Mouse (Mus musculus): ENCODE data around the gene Gm20388. TPM values are rescaled to one million over a fixed set of nuclear protein-coding genes. Genes with fewer than 3 reads are reported as not detected.

Gm20388 gene
- polyA plus RNA-seq, 1 experiment from 2014 or later = 5.3 TPM

GRCm38 (mm10) chr8:122296173-122297001 lies 2385.7 kb downstream of the Gm20388 start:
- Histone ChIP-seq H3K9ac (ENCODE audit: low read depth, low read length) (peak overlapping the region; percentile 60), H3K4me2 (peak overlapping the region; percentile 61), H3K4me1 (replicated peaks; ENCODE audit: control insufficient read depth, insufficient read depth, low read length) (peaks cover 100% of the 10 kb centered on the region), H3K4me3 (ENCODE audit: low read depth, low read length) (peak overlapping the region; percentile 26), H3K36me3 (ENCODE audit: control insufficient read depth, insufficient read depth, low read length) (peaks cover 8% of the 10 kb centered on the region), H3K27ac (ENCODE audit: low read depth, low read length) (peak overlapping the region; percentile 99), H3K9me3 (ENCODE audit: control insufficient read depth, low read length) (no peaks in the 10 kb centered on the region), H3K27me3 (replicated peaks; ENCODE audit: control insufficient read depth, insufficient read depth, low read length) (no peaks in the 10 kb centered on the region)
- ATAC-seq (replicated peaks; ENCODE audit: low FRiP score) (peak; percentile 16), DNase-seq (ENCODE audit: low spot score) (no peak)
- WGBS = 8% methylated on average over 24 of the region's 24 CpGs

GRCm38 (mm10) chr8:122299581-122300254 lies 2389.1 kb downstream of the Gm20388 start:
- DNase-seq (ENCODE audit: low spot score) = no peak
- ATAC-seq (replicated peaks; ENCODE audit: low FRiP score) = no peak
- H3K9me3 ChIP-seq (ENCODE audit: control insufficient read depth, low read length) = no peaks in the 10 kb centered on the region
- peaks cover 11% of the 10 kb centered on the region for H3K36me3 ChIP-seq (ENCODE audit: control insufficient read depth, insufficient read depth, low read length)
- no peak overlapping the region; the same call in 1 of the 2 replicates for H3K4me3 ChIP-seq (ENCODE audit: low read depth, low read length)
- H3K27ac ChIP-seq (ENCODE audit: low read depth, low read length) = peak overlapping the region; percentile 99
- H3K4me2 ChIP-seq = peak overlapping the region; percentile 42
- H3K4me1 ChIP-seq (replicated peaks; ENCODE audit: control insufficient read depth, insufficient read depth, low read length) = peaks cover 100% of the 10 kb centered on the region
- H3K27me3 ChIP-seq (replicated peaks; ENCODE audit: control insufficient read depth, insufficient read depth, low read length) = no peaks in the 10 kb centered on the region
- H3K9ac ChIP-seq (ENCODE audit: low read depth, low read length) = peak overlapping the region; percentile 52
- WGBS = 46% methylated on average over 16 of the region's 16 CpGs

GRCm38 (mm10) chr8:122301081-122301480 lies 2390.4 kb downstream of the Gm20388 start:
- Histone ChIP-seq H3K9ac (ENCODE audit: low read depth, low read length) (peak overlapping the region; percentile 49), H3K9me3 (ENCODE audit: control insufficient read depth, low read length) (no peaks in the 10 kb centered on the region), H3K27me3 (replicated peaks; ENCODE audit: control insufficient read depth, insufficient read depth, low read length) (no peaks in the 10 kb centered on the region), H3K4me2 (peak overlapping the region; percentile 46), H3K4me3 (ENCODE audit: low read depth, low read length) (no peak overlapping the region), H3K36me3 (ENCODE audit: control insufficient read depth, insufficient read depth, low read length) (peaks cover 20% of the 10 kb centered on the region), H3K4me1 (replicated peaks; ENCODE audit: control insufficient read depth, insufficient read depth, low read length) (peaks cover 100% of the 10 kb centered on the region), H3K27ac (ENCODE audit: low read depth, low read length) (peak overlapping the region; percentile 99)
- no peak for ATAC-seq (replicated peaks; ENCODE audit: low FRiP score)
- DNase-seq (ENCODE audit: low spot score) = no peak
- WGBS = 75% methylated on average over 13 of the region's 13 CpGs

GRCm38 (mm10) chr8:122301866-122302265 lies 2391.2 kb downstream of the Gm20388 start:
- ATAC-seq (replicated peaks; ENCODE audit: low FRiP score) = peak; percentile 56
- Histone ChIP-seq H3K9me3 (ENCODE audit: control insufficient read depth, low read length) (no peaks in the 10 kb centered on the region), H3K36me3 (ENCODE audit: control insufficient read depth, insufficient read depth, low read length) (peaks cover 22% of the 10 kb centered on the region), H3K4me2 (peak overlapping the region; percentile 46), H3K27ac (ENCODE audit: low read depth, low read length) (peak overlapping the region; percentile 80), H3K4me3 (ENCODE audit: low read depth, low read length) (no peak overlapping the region), H3K4me1 (replicated peaks; ENCODE audit: control insufficient read depth, insufficient read depth, low read length) (peaks cover 100% of the 10 kb centered on the region), H3K9ac (ENCODE audit: low read depth, low read length) (peak overlapping the region; percentile 52), H3K27me3 (replicated peaks; ENCODE audit: control insufficient read depth, insufficient read depth, low read length) (no peaks in the 10 kb centered on the region)
- 37% methylated on average over 5 of the region's 5 CpGs for WGBS
- no peak for DNase-seq (ENCODE audit: low spot score)

GRCm38 (mm10) chr8:122303451-122303850 lies 2392.8 kb downstream of the Gm20388 start:
- H3K4me1 ChIP-seq (replicated peaks; ENCODE audit: control insufficient read depth, insufficient read depth, low read length) = peaks cover 100% of the 10 kb centered on the region
- peak overlapping the region; percentile 80 for H3K27ac ChIP-seq (ENCODE audit: low read depth, low read length)
- H3K36me3 ChIP-seq (ENCODE audit: control insufficient read depth, insufficient read depth, low read length) = peaks cover 27% of the 10 kb centered on the region
- 52% methylated on average over 6 of the region's 6 CpGs for WGBS
- peak overlapping the region; percentile 52; the same call in 1 of the 2 replicates for H3K9ac ChIP-seq (ENCODE audit: low read depth, low read length)
- ATAC-seq (replicated peaks; ENCODE audit: low FRiP score) (no peak), DNase-seq (ENCODE audit: low spot score) (no peak)
- H3K9me3 ChIP-seq (ENCODE audit: control insufficient read depth, low read length) = no peaks in the 10 kb centered on the region
- no peaks in the 10 kb centered on the region for H3K27me3 ChIP-seq (replicated peaks; ENCODE audit: control insufficient read depth, insufficient read depth, low read length)
- peak overlapping the region; percentile 23 for H3K4me2 ChIP-seq
- H3K4me3 ChIP-seq (ENCODE audit: low read depth, low read length) = no peak overlapping the region

- no peak for DNase-seq (ENCODE audit: low spot score)
- Histone ChIP-seq H3K4me2 (no peak overlapping the region), H3K9me3 (ENCODE audit: control insufficient read depth, low read length) (no peaks in the 10 kb centered on the region), H3K27ac (ENCODE audit: low read depth, low read length) (peak overlapping the region; percentile 97), H3K4me1 (replicated peaks; ENCODE audit: control insufficient read depth, insufficient read depth, low read length) (peaks cover 100% of the 10 kb centered on the region), H3K4me3 (ENCODE audit: low read depth, low read length) (no peak overlapping the region), H3K36me3 (ENCODE audit: control insufficient read depth, insufficient read depth, low read length) (peaks cover 32% of the 10 kb centered on the region), H3K9ac (ENCODE audit: low read depth, low read length) (peak overlapping the region; percentile 58; the same call in 1 of the 2 replicates), H3K27me3 (replicated peaks; ENCODE audit: control insufficient read depth, insufficient read depth, low read length) (no peaks in the 10 kb centered on the region)
- peak; percentile 22 for ATAC-seq (replicated peaks; ENCODE audit: low FRiP score)
- WGBS = 18% methylated on average over 3 of the region's 3 CpGs
These were observed 2393.4 kb downstream of the Gm20388 start for GRCm38 (mm10) chr8:122304058-122304457.

GRCm38 (mm10) chr8:122306660-122307399 lies 2396.2 kb downstream of the Gm20388 start:
- peaks cover 100% of the 10 kb centered on the region for H3K4me1 ChIP-seq (replicated peaks; ENCODE audit: control insufficient read depth, insufficient read depth, low read length)
- H3K4me3 ChIP-seq (ENCODE audit: low read depth, low read length) = no peak overlapping the region
- peaks cover 45% of the 10 kb centered on the region for H3K36me3 ChIP-seq (ENCODE audit: control insufficient read depth, insufficient read depth, low read length)
- ATAC-seq (replicated peaks; ENCODE audit: low FRiP score) = no peak
- no peaks in the 10 kb centered on the region for H3K9me3 ChIP-seq (ENCODE audit: control insufficient read depth, low read length)
- DNase-seq (ENCODE audit: low spot score) = no peak
- H3K27ac ChIP-seq (ENCODE audit: low read depth, low read length) = peak overlapping the region; percentile 97
- no peaks in the 10 kb centered on the region for H3K27me3 ChIP-seq (replicated peaks; ENCODE audit: control insufficient read depth, insufficient read depth, low read length)
- H3K4me2 ChIP-seq = peak overlapping the region; percentile 43
- peak overlapping the region; percentile 56; the same call in 1 of the 2 replicates for H3K9ac ChIP-seq (ENCODE audit: low read depth, low read length)
- 60% methylated on average over 26 of the region's 26 CpGs for WGBS

- peaks cover 41% of the 10 kb centered on the region for H3K36me3 ChIP-seq (ENCODE audit: control insufficient read depth, insufficient read depth, low read length)
- H3K4me2 ChIP-seq = peak overlapping the region; percentile 52; the same call in 1 of the 2 replicates
These were observed 2397.2 kb downstream of the Gm20388 start for GRCm38 (mm10) chr8:122307836-122308235.

More at GRCm38 (mm10) chr8:122307836-122308235, 2397.2 kb downstream of the Gm20388 start:
- Histone ChIP-seq H3K9me3 (ENCODE audit: control insufficient read depth, low read length) (no peaks in the 10 kb centered on the region), H3K4me3 (ENCODE audit: low read depth, low read length) (no peak overlapping the region), H3K4me1 (replicated peaks; ENCODE audit: control insufficient read depth, insufficient read depth, low read length) (peaks cover 100% of the 10 kb centered on the region), H3K9ac (ENCODE audit: low read depth, low read length) (peak overlapping the region; percentile 62; the same call in 1 of the 2 replicates), H3K27me3 (replicated peaks; ENCODE audit: control insufficient read depth, insufficient read depth, low read length) (no peaks in the 10 kb centered on the region), H3K27ac (ENCODE audit: low read depth, low read length) (peak overlapping the region; percentile 97)
- 82% methylated on average over 8 of the region's 8 CpGs for WGBS
- DNase-seq (ENCODE audit: low spot score) (no peak), ATAC-seq (replicated peaks; ENCODE audit: low FRiP score) (no peak)
